Mouse (Mus musculus): ENCODE results near the gene Cmya5.

Cmya5 gene

DNA sequence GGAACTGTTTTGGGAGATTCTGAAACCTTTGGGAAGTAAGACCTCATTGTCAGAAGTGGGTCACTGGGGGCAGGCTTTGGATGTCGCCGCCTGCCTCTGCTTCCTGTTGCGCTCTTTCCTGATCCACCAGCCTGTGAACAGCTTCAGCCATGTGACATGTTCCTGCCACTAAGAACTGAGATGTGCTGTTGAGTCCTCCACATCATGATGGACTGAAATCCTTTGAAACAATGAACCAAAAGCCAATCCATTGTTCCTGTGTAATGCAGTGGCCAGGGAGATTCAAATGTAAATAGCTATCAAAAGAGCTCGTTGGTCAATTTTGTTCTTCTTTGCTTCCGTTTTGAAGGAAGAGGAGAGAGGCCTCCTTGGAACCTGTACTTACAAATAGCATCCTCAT is 151.7 kb downstream of the Cmya5 start:
- no peak for DNase-seq (ENCODE audit: low spot score in 2 of 2)

Data from right cerebral cortex, postnatal 10 days (tissue).